Mouse (Mus musculus): ENCODE measurements around the gene Haus2.

The Haus2 gene

GRCm38 (mm10) chr2:120619538-120619937, 10.4 kb downstream of the Haus2 start:
- no peak for DNase-seq (ENCODE audit: low spot score)

- DNase-seq (ENCODE audit: low spot score), result no peak
Observed at GRCm38 (mm10) chr2:120622920-120623319, 13.7 kb downstream of the Haus2 start.

GRCm38 (mm10) chr2:120628076-120628865, 19.1 kb downstream of the Haus2 start:
- DNase-seq (ENCODE audit: low spot score), result no peak

GRCm38 (mm10) chr2:120628886-120629735, 19.9 kb downstream of the Haus2 start, which contains the start of gene Stard9:
TSS of gene Stard9 (plus strand) at chr2:120629121.
- peak; percentile 99 for DNase-seq (ENCODE audit: low spot score)

GRCm38 (mm10) chr2:120630246-120630645, 21.1 kb downstream of the Haus2 start:
- DNase-seq (ENCODE audit: low spot score), result no peak

GRCm38 (mm10) chr2:120630655-120631054, 21.5 kb downstream of the Haus2 start:
- DNase-seq (ENCODE audit: low spot score), result no peak

- DNase-seq (ENCODE audit: low spot score), result no peak
Observed at GRCm38 (mm10) chr2:120631521-120631920, 22.3 kb downstream of the Haus2 start.

GRCm38 (mm10) chr2:120631957-120632356, 22.8 kb downstream of the Haus2 start:
- no peak for DNase-seq (ENCODE audit: low spot score)

GRCm38 (mm10) chr2:120640835-120641234, 31.7 kb downstream of the Haus2 start:
- DNase-seq (ENCODE audit: low spot score), result no peak

GRCm38 (mm10) chr2:120643836-120644235, 34.7 kb downstream of the Haus2 start:
- peak; percentile 69 for DNase-seq (ENCODE audit: low spot score)

- DNase-seq (ENCODE audit: low spot score), result no peak
Observed at GRCm38 (mm10) chr2:120646777-120647176, 37.6 kb downstream of the Haus2 start.

- no peak for DNase-seq (ENCODE audit: low spot score)
Observed at GRCm38 (mm10) chr2:120652256-120652924, 43.2 kb downstream of the Haus2 start.

- DNase-seq (ENCODE audit: low spot score), result no peak
Observed at GRCm38 (mm10) chr2:120652925-120653284, 43.7 kb downstream of the Haus2 start.

GRCm38 (mm10) chr2:120654693-120655092, 45.5 kb downstream of the Haus2 start:
- DNase-seq (ENCODE audit: low spot score), result no peak

- no peak for DNase-seq (ENCODE audit: low spot score)
Observed at GRCm38 (mm10) chr2:120655905-120656304, 46.7 kb downstream of the Haus2 start.

GRCm38 (mm10) chr2:120656711-120657110, 47.5 kb downstream of the Haus2 start:
- DNase-seq (ENCODE audit: low spot score), result no peak

- DNase-seq (ENCODE audit: low spot score), result no peak
Observed at GRCm38 (mm10) chr2:120658486-120658885, 49.3 kb downstream of the Haus2 start.

- no peak for DNase-seq (ENCODE audit: low spot score)
Observed at GRCm38 (mm10) chr2:120659318-120659717, 50.1 kb downstream of the Haus2 start.

- DNase-seq (ENCODE audit: low spot score), result no peak
Observed at GRCm38 (mm10) chr2:120660486-120661078, 51.4 kb downstream of the Haus2 start.

GRCm38 (mm10) chr2:120662766-120663165, 53.6 kb downstream of the Haus2 start:
- no peak for DNase-seq (ENCODE audit: low spot score)

- DNase-seq (ENCODE audit: low spot score), result no peak
Observed at GRCm38 (mm10) chr2:120663491-120664154, 54.4 kb downstream of the Haus2 start.

- no peak for DNase-seq (ENCODE audit: low spot score)
Observed at GRCm38 (mm10) chr2:120667446-120667845, 58.3 kb downstream of the Haus2 start.
